Mouse (Mus musculus): Measurements from ENCODE around the gene Manbal.

GRCm38 (mm10) chr2:157441363-157441762 lies 74.0 kb downstream of the Manbal start:
- no peak for TF ChIP-seq POLR2A (IDR thresholded peaks at IDR 0.05; ENCODE audit: extremely low read depth, insufficient read depth, low read length)
- TF ChIP-seq CTCF (IDR thresholded peaks at IDR 0.05; ENCODE audit: extremely low read depth, insufficient read depth, low read length), result no peak
